Mouse (Mus musculus): ENCODE data around the gene Cntn5.

Gene Cntn5

DNA sequence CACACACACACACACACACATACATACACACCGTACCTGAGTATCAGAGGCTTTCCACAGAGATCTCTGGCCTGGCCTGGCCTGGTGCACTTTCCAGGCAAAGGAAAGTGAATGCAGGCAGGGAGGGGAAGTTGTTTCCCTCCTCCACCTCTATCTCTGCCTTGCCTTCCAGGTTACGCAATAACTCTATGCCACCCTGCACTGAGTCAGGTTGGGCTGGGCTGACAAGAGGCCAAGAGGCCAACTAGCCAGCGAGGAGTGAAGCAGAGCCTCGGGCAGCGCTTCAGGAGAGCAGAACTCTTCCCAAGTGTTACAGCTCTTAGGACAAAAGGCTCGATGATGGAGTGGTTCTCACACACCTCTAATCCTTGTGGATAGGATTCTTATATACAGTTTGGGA, 1018.4 kb downstream of the Cntn5 start:
- DNase-seq = peak; percentile 1

- DNase-seq = no peak
Measured at GRCm38 (mm10) chr9:9882779-9883383, 1021.7 kb downstream of the Cntn5 start.

DNA sequence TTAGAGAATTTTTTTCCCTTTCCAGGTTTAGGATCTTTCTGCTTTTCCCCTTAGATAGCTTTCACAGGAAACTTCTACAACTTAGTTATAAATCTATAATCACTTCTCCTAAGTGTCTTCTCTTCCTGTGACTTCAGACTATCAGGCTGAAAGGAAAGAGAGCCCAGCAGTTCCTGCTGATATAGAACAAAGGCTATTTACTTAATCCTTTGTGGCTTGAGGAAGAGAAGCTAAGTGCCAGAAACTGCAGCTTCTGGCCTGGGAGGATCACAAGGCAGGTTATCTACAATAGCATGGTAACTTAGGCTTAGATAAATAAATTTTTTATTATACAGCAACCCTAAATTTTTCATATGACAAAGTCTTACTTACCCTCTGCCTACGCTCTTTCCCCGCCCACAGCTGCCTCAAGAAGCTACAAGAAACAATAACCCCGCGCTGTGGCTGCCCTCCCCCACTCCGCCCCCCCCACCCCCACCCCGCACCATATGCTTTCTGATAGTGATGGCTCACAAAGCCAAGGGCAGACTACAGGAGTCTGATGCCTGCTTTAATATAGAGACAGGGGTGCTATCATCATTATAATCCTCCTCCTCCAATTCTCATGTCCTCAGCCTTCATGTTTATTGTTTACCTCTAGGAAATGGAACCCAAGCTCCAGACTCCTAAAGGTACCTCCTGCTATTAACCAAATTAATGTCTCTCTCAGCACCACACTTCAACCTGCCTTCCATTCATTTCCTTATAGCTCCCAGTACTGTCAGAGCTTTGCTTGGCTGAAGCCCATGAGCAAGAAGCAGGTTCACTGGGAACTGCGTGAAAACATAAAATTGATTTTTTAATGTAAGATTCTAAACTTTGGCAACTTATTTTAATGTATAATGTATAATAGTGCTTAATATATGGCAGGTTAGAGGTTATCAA, 1032.2 kb downstream of the Cntn5 start:
- no peak for DNase-seq

DNA sequence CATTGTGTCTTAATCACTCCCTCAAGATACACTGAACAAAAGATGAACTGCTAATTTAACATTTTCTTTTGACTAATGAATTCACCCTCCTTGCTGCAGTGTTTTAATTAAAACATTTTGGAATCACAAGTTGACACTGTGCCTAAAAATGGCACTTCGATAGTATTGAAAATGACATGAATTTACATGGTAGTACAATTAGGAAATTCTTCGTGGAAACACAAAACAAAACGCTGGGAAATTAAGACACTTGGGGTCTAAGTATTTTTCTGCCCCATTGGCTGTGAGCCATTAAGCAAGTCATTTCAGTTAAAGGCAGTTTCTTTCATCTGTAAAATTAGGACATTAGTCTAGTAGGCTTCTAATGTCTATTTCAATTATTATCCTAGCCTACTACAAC, 1043.9 kb downstream of the Cntn5 start:
- DNase-seq = no peak

- DNase-seq = no peak
Measured at GRCm38 (mm10) chr9:9859323-9859722, 1045.3 kb downstream of the Cntn5 start.

GRCm38 (mm10) chr9:9854791-9855190, 1049.8 kb downstream of the Cntn5 start:
- DNase-seq = no peak

- DNase-seq = no peak
Measured at GRCm38 (mm10) chr9:9830231-9830630, 1074.3 kb downstream of the Cntn5 start.

- no peak for DNase-seq
Measured at GRCm38 (mm10) chr9:9819963-9820362, 1084.6 kb downstream of the Cntn5 start.

DNA sequence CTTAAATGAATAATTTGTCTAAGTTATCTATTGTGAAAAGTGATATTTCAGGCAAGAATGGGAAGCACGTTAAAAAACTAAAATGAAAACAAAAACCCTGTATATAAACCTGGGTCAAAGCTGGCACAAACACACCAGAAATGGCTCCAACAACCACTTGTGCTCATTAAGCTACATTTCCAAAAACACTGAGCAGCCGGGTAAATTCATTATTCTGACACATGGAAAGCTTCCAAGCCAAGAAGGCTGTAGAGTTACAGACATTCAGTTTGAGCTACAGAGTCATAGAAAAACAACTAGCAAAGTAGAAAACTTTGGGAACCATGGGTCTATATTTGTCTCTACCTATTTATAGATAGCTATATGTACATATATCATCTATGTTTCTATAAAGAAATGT, 1087.1 kb downstream of the Cntn5 start:
- no peak for DNase-seq

GRCm38 (mm10) chr9:9799546-9799945, 1105.0 kb downstream of the Cntn5 start:
- DNase-seq = no peak

DNA sequence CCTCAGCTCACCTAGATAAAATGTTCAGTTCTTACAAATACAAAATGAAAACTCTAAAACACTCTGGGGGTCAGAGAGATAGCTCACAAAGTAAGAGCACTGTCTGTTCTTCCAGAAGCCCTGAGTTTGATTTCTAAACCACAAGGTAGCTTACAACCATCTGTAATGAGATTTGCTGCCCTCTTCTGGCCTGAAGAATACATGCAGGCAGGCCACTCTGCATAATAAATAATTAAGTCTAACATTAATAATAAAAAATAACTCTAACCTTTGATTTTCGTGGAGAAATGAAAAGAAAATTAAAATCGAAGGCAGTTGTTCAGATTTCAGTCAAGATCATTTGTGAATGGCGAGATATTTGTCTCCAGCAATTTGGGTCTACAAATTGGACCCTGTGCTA, 1120.9 kb downstream of the Cntn5 start:
- DNase-seq = no peak

GRCm38 (mm10) chr9:9781157-9781884, 1123.3 kb downstream of the Cntn5 start:
- DNase-seq = no peak

DNA sequence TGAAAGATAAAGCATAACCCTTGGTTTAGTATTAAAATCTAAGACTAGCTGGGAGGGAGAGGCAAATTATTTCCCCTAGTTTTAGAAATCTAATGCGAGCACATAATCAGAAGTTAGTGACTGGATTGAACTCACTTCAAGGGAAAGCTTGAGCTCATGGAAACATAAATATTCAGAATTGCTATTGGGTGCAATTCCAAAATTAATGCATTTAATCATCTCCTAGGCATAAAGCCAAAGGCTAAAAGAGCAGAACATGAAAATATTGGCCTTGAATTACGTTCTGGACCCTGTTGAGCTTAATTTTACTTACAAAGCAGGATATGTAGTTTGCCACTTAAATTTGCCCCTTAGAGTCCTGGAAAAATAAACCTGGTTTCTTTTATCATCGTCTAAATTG, 1124.9 kb downstream of the Cntn5 start:
- no peak for DNase-seq

- DNase-seq = no peak
Measured at GRCm38 (mm10) chr9:9770777-9771176, 1133.8 kb downstream of the Cntn5 start.

GRCm38 (mm10) chr9:9769659-9770058, 1134.9 kb downstream of the Cntn5 start:
- DNase-seq = no peak

- DNase-seq = no peak
Measured at GRCm38 (mm10) chr9:9718145-9718544, 1186.4 kb downstream of the Cntn5 start.

DNA sequence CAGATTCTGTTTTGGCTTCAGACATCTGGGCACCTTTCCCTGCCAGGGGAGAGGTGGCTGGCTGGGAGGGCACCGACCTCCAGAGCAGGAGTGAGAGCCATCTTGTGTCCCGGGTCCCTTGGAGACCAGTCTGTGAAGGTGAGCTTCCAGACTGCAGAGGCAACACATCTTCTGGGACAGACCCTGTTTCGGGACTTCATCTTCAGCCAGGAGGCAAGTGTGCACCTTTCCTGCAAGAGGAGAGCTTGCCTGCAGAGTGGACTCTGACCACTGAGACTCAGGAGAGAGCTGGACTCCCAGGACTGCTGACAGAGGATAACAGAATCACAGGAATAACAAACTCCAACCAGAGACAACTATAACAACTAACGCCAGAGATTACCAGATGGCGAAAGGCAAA, 1195.9 kb downstream of the Cntn5 start:
- no peak for DNase-seq

GRCm38 (mm10) chr9:9707766-9708165, 1196.8 kb downstream of the Cntn5 start:
- no peak for DNase-seq

GRCm38 (mm10) chr9:9705180-9705579, 1199.4 kb downstream of the Cntn5 start:
- DNase-seq = no peak

GRCm38 (mm10) chr9:9696636-9697035, 1207.9 kb downstream of the Cntn5 start:
- no peak for DNase-seq

- DNase-seq = no peak
Measured at GRCm38 (mm10) chr9:9682348-9682884, 1222.2 kb downstream of the Cntn5 start.

DNA sequence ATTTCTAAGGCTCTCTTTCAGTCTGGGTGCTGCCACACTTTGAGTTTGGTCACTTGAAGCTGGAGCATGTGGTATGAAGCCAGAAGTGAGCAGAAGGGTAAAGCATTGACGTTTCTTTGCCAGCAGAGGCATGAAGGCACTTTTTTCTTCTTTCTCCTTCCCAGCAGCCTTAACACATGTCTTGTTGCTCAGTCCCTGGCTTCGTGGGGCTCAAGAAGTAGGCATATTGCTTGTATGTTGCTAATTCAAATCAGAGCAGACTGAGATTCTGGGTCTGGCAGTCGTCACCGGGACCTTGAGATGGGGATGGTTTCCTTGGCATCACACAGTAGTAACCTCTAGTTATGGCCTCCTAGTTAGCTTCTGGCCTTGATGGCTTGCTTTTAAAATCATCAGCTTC, 1228.5 kb downstream of the Cntn5 start:
- DNase-seq = no peak

- no peak for DNase-seq
Measured at GRCm38 (mm10) chr9:9674531-9674930, 1230.0 kb downstream of the Cntn5 start.

Measured in lung, postnatal 36 days (tissue).